Mouse (Mus musculus) retina, adult 2 months (tissue): ENCODE data around the gene Mical2.

Experiments
- DNase-seq: peaks from one replicate; pipeline ENCODE4 v3.0.0-alpha.2; 2012; ENCODE audit warnings: low read depth, low spot score

Gene Mical2

GRCm38 (mm10) chr7:112313670-112314069, 88.0 kb downstream of the Mical2 start:
- no peak for DNase-seq

GRCm38 (mm10) chr7:112316239-112316638, 90.6 kb downstream of the Mical2 start:
- no peak for DNase-seq

- DNase-seq: no peak
Measured at GRCm38 (mm10) chr7:112317491-112317890, 91.8 kb downstream of the Mical2 start.

- no peak for DNase-seq
Measured at GRCm38 (mm10) chr7:112318306-112318705, 92.7 kb downstream of the Mical2 start.

GRCm38 (mm10) chr7:112319419-112319818, 93.8 kb downstream of the Mical2 start:
- DNase-seq: no peak

GRCm38 (mm10) chr7:112320052-112320730, 94.5 kb downstream of the Mical2 start:
- DNase-seq: no peak

GRCm38 (mm10) chr7:112321798-112322794, 96.4 kb downstream of the Mical2 start:
- no peak for DNase-seq

GRCm38 (mm10) chr7:112324577-112324976, 98.9 kb downstream of the Mical2 start:
- DNase-seq: no peak

GRCm38 (mm10) chr7:112326852-112327251, 101.2 kb downstream of the Mical2 start:
- DNase-seq: no peak

GRCm38 (mm10) chr7:112328969-112329368, 103.3 kb downstream of the Mical2 start:
- peak; percentile 11 for DNase-seq

- DNase-seq: no peak
Measured at GRCm38 (mm10) chr7:112329496-112329895, 103.8 kb downstream of the Mical2 start.

GRCm38 (mm10) chr7:112330935-112331334, 105.3 kb downstream of the Mical2 start:
- no peak for DNase-seq

- DNase-seq: no peak
Measured at GRCm38 (mm10) chr7:112331804-112332203, 106.1 kb downstream of the Mical2 start.

GRCm38 (mm10) chr7:112332426-112332825, 106.8 kb downstream of the Mical2 start:
- no peak for DNase-seq

- DNase-seq: no peak
Measured at GRCm38 (mm10) chr7:112333404-112333803, 107.7 kb downstream of the Mical2 start.

GRCm38 (mm10) chr7:112336213-112336631, 110.6 kb downstream of the Mical2 start:
- DNase-seq: no peak

GRCm38 (mm10) chr7:112336769-112337168, 111.1 kb downstream of the Mical2 start:
- peak; percentile 9 for DNase-seq

- DNase-seq: no peak
Measured at GRCm38 (mm10) chr7:112337736-112338135, 112.1 kb downstream of the Mical2 start.

- no peak for DNase-seq
Measured at GRCm38 (mm10) chr7:112341052-112341451, 115.4 kb downstream of the Mical2 start.

- DNase-seq: no peak
Measured at GRCm38 (mm10) chr7:112345687-112346086, 120.0 kb downstream of the Mical2 start.

GRCm38 (mm10) chr7:112351541-112351940, 125.9 kb downstream of the Mical2 start:
- no peak for DNase-seq

GRCm38 (mm10) chr7:112352005-112352404, 126.3 kb downstream of the Mical2 start:
- no peak for DNase-seq

GRCm38 (mm10) chr7:112353011-112353410, 127.4 kb downstream of the Mical2 start:
- no peak for DNase-seq
